ENCODE assay signal across 20 mouse cellular contexts in genomic region chr7:51629206-51629605, GRCm38 (mm10). TPM values are rescaled to one million over a fixed set of nuclear protein-coding genes. Genes with fewer than 3 reads are reported as not detected.
A peak's percentile ranks its signal among the peaks of the same experiment; 100 is the strongest.
DNase-seq lines count a peak whose midpoint lies in the region; ATAC-seq lines count a peak whose summit lies in the region.
"Had no signal": no experiment of that assay in that cellular context is flagged by ENCODE, and none has a peak within 500 bp of the region (broad histone marks: within the 10 kb centered on the region; RNA-seq: fewer than 3 reads in every experiment).

No protein-coding gene starts in this region.

- ATAC-seq in neural tube, embryonic 11.5 days (ENCODE audit: insufficient read depth, low FRiP score, low TSS enrichment): no peak
- ATAC-seq in hindbrain, embryonic 12.5 days (ENCODE audit: low FRiP score): no peak
- ATAC-seq in midbrain, embryonic 13.5 days: no peak
- ATAC-seq in kidney, embryonic 14.5 days (ENCODE audit: low FRiP score, low TSS enrichment): no peak
- ATAC-seq: Patski had no signal

- no peaks in the 10 kb centered on the region for H3K36me3 ChIP-seq in neural tube, embryonic 11.5 days (ENCODE audit: control insufficient read depth, insufficient read depth, low read length)
- H3K36me3 ChIP-seq in hindbrain, embryonic 12.5 days: no peaks in the 10 kb centered on the region
- no peaks in the 10 kb centered on the region for H3K36me3 ChIP-seq in midbrain, embryonic 13.5 days
- H3K36me3 ChIP-seq in kidney, embryonic 14.5 days (ENCODE audit: control insufficient read depth, insufficient read depth, low read length): no peaks in the 10 kb centered on the region
- H3K36me3 ChIP-seq: heart, embryonic 12.5 days; limb, embryonic 12.5 days had no signal

- 0 out of 2 replicates have a peak overlapping the region, but pooled peaks have one; percentile 4 for H3K27ac ChIP-seq in neural tube, embryonic 11.5 days (ENCODE audit: low read depth, low read length)
- peak overlapping the region; percentile 76 for H3K27ac ChIP-seq in hindbrain, embryonic 12.5 days
- peak overlapping the region; percentile 97 for H3K27ac ChIP-seq in midbrain, embryonic 13.5 days
- no peak overlapping the region for H3K27ac ChIP-seq in kidney, embryonic 14.5 days (ENCODE audit: low read depth, low read length)
- H3K27ac ChIP-seq: limb, embryonic 12.5 days; liver, embryonic 14.5 days had no signal

- peaks cover 3% of the 10 kb centered on the region; the same call in 1 of the 2 replicates for H3K4me1 ChIP-seq in neural tube, embryonic 11.5 days (ENCODE audit: control insufficient read depth, insufficient read depth, low read length)
- H3K4me1 ChIP-seq in hindbrain, embryonic 12.5 days: peaks cover 12% of the 10 kb centered on the region; the same call in 1 of the 2 replicates
- peaks cover 21% of the 10 kb centered on the region for H3K4me1 ChIP-seq in midbrain, embryonic 13.5 days (replicated peaks)
- H3K4me1 ChIP-seq in kidney, embryonic 14.5 days (ENCODE audit: control insufficient read depth, insufficient read depth, low read length): no peaks in the 10 kb centered on the region

- 1% methylated on average over 3 of the region's 3 CpGs for WGBS in neural tube, embryonic 11.5 days
- WGBS in hindbrain, embryonic 12.5 days: 1% methylated on average over 3 of the region's 3 CpGs
- 3% methylated on average over 3 of the region's 3 CpGs for WGBS in midbrain, embryonic 13.5 days
- WGBS in kidney, embryonic 14.5 days: 5% methylated on average over 3 of the region's 3 CpGs

- H3K4me2 ChIP-seq in neural tube, embryonic 11.5 days (ENCODE audit: low read depth): 0 out of 2 replicates have a peak overlapping the region, but pooled peaks have one; percentile 6
- peak overlapping the region; percentile 39 for H3K4me2 ChIP-seq in hindbrain, embryonic 12.5 days (replicated peaks)
- H3K4me2 ChIP-seq in midbrain, embryonic 13.5 days (replicated peaks): peak overlapping the region; percentile 53
- H3K4me2 ChIP-seq in kidney, embryonic 14.5 days (replicated peaks; ENCODE audit: low read depth, low read length): no peak overlapping the region
- H3K4me2 ChIP-seq: heart, embryonic 12.5 days; limb, embryonic 12.5 days had no signal

- no peak overlapping the region for H3K4me3 ChIP-seq in neural tube, embryonic 11.5 days (ENCODE audit: low read depth, low read length)
- H3K4me3 ChIP-seq in hindbrain, embryonic 12.5 days: peak overlapping the region; percentile 14
- H3K4me3 ChIP-seq in midbrain, embryonic 13.5 days (replicated peaks): peak overlapping the region; percentile 33
- no peak overlapping the region for H3K4me3 ChIP-seq in kidney, embryonic 14.5 days (ENCODE audit: low read length)
- H3K4me3 ChIP-seq: heart, embryonic 12.5 days; limb, embryonic 12.5 days had no signal

- H3K9me3 ChIP-seq in neural tube, embryonic 11.5 days (ENCODE audit: control insufficient read depth, low read length): no peaks in the 10 kb centered on the region
- H3K9me3 ChIP-seq in hindbrain, embryonic 12.5 days (replicated peaks): no peaks in the 10 kb centered on the region
- no peaks in the 10 kb centered on the region for H3K9me3 ChIP-seq in midbrain, embryonic 13.5 days
- H3K9me3 ChIP-seq in kidney, embryonic 14.5 days (ENCODE audit: control insufficient read depth, low read length): no peaks in the 10 kb centered on the region
- H3K9me3 ChIP-seq: heart, embryonic 12.5 days; limb, embryonic 12.5 days had no signal

- DNase-seq in neural tube, embryonic 11.5 days (ENCODE audit: low spot score): no peak
- DNase-seq in neural tube, embryonic 10.5 days (ENCODE audit: extremely low spot score, low spot score): no peak
- DNase-seq in left cerebral cortex, adult 9 months (ENCODE audit: low spot score in 2 of 2): no peak
- no peak for DNase-seq in thymus, postnatal 14 days
- no peak for DNase-seq in urinary bladder, adult 2 months (ENCODE audit: low spot score)
- DNase-seq: B cell, adult 2 months; cerebellum, adult 11-12 months; kidney, adult 8-10 months; layer of hippocampus, postnatal 36 days; lung, postnatal 14 days; right cerebral cortex, postnatal 14 days; thymus, postnatal 4 days had no signal

- peaks cover 52% of the 10 kb centered on the region for H3K27me3 ChIP-seq in neural tube, embryonic 11.5 days (ENCODE audit: control insufficient read depth, insufficient read depth, low read length)
- peaks cover 57% of the 10 kb centered on the region for H3K27me3 ChIP-seq in hindbrain, embryonic 12.5 days
- H3K27me3 ChIP-seq in midbrain, embryonic 13.5 days: peaks cover 57% of the 10 kb centered on the region
- H3K27me3 ChIP-seq in kidney, embryonic 14.5 days (ENCODE audit: control insufficient read depth, insufficient read depth, low read length): peaks cover 71% of the 10 kb centered on the region

- H3K9ac ChIP-seq in neural tube, embryonic 11.5 days (ENCODE audit: low read length): no peak overlapping the region
- H3K9ac ChIP-seq in hindbrain, embryonic 12.5 days: peak overlapping the region; percentile 3
- H3K9ac ChIP-seq in midbrain, embryonic 13.5 days (replicated peaks): peak overlapping the region; percentile 70
- H3K9ac ChIP-seq in kidney, embryonic 14.5 days (ENCODE audit: low read depth, low read length): no peak overlapping the region
- H3K9ac ChIP-seq: heart, embryonic 12.5 days; limb, embryonic 12.5 days; liver, embryonic 14.5 days had no signal

RNA-seq across cellular contexts. Expression of gene Slc17a6, which starts 7.4 kb away (rescaled TPM):
- 29.8 and 32.0 TPM in 2 replicates for polyA plus RNA-seq in neural tube, embryonic 11.5 days (2014; fragmentation: Nextera tagmentation; extraction: Ambion mirVana)
- 41.6 and 48.1 TPM in 2 replicates for polyA plus RNA-seq in hindbrain, embryonic 12.5 days (2016; fragmentation: Nextera tagmentation; extraction: Ambion mirVana)
- polyA plus RNA-seq in midbrain, embryonic 13.5 days (2015; fragmentation: Nextera tagmentation; extraction: Ambion mirVana): 76.8 and 92.2 TPM in 2 replicates
- not detected in 2 replicates for polyA plus RNA-seq in kidney, embryonic 14.5 days (2014; fragmentation: Nextera tagmentation; extraction: Ambion mirVana)
- polyA plus RNA-seq in urinary bladder, adult 2 months (2012; rRNA removed): not detected in 2 replicates
- polyA plus RNA-seq: large intestine, adult 2 months; liver, embryonic 14.5 days; Patski had no signal

Comparison
In these comparisons a context has a peak if more than half of its experiments do, and no peak if none do; other contexts are left out.
1. H3K4me3 ChIP-seq: peak in hindbrain, embryonic 12.5 days (single experiment) and midbrain, embryonic 13.5 days (single experiment); none in neural tube, embryonic 11.5 days (single experiment) and kidney, embryonic 14.5 days (single experiment).
2. H3K9ac ChIP-seq: peak in hindbrain, embryonic 12.5 days (single experiment) and midbrain, embryonic 13.5 days (single experiment); none in neural tube, embryonic 11.5 days (single experiment) and kidney, embryonic 14.5 days (single experiment).
3. RNA of gene Slc17a6, which starts 7.4 kb away (polyA plus RNA-seq): 76.8 to 92.2 TPM in midbrain, embryonic 13.5 days, 41.6 to 48.1 TPM in hindbrain, embryonic 12.5 days and 29.8 to 32.0 TPM in neural tube, embryonic 11.5 days; not detected in kidney, embryonic 14.5 days and not detected in urinary bladder, adult 2 months; every median in the first group is over 10 times any median in the second.